Mouse (Mus musculus) heart, postnatal 25 days (tissue): ENCODE data around the gene Rps6. TPM values are rescaled to one million over a fixed set of nuclear protein-coding genes. Genes with fewer than 3 reads are reported as not detected.

Experiments used
- DNase-seq: peaks from one replicate; pipeline ENCODE4 v3.0.0; 2022; ENCODE audit warnings: low spot score
- intact Hi-C: fragments of 180-260 bp; cut with DNase I; formaldehyde crosslinking; loops from one replicate; pipeline ENCODE4 v1.15.1; 2025
- total RNA-seq, 2 experiments: library from RNA; stranded (reverse); gene quantifications; 2 replicates each; pipeline ENCODE4 v1.2.3; 2021

Gene Rps6
- total RNA-seq: 100 to 1,000 TPM; 460 to 507 TPM

GRCm38 (mm10) chr4:86857113-86858069, at the start of gene Rps6:
TSS of gene Rps6 (minus strand) at chr4:86857412.
- intact Hi-C loops: loop anchor here (1.0 to 5.0 kb wide), 2 partner anchors 17 to 280 kb away; partner anchors contain the start of genes Acer2 and Rraga
- peak; percentile 94 for DNase-seq

DNA sequence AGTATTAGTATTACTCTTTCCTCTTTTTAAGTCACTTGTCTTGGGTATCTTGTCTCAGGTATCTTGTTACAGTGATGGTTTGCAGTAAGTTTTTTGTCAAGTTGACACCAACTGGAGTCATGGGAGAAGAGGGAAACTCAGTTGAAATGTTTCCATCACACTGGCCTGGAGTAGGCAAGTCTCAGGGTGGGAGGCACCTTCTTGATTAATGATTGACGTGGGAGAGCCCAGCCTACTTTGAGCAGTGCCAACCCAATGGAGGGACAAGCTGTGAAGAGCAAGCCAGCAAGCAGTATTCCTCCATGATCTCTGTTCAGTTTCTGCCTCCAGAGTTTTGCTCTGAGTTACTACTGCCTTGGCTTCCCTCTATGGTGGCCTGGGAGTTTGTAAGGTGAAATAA, 48.7 kb upstream of the Rps6 start:
- DNase-seq: no peak
- intact Hi-C loops: no loop called here

GRCm38 (mm10) chr4:86904969-86905368, 47.8 kb upstream of the Rps6 start:
- intact Hi-C loops: no loop called here

DNA sequence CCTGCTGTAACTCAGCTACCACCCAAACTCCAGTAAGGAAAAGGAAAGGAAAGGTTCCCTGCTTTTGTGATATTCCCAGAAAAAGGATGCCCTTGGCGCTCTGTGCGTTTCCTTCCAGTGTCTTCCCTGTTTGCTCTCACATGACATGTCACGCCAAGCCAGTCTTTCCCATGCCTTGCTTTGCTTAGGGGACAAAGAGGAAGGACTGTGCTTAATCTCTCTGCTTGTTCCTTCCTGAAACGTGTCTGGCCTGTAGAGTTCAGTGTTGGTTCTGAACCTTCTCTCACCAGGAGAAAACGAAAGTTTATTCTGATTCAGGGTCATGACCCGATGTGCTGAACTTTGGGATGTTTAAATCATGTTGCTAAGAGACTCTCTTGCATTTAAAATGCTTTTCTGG, 45.1 kb upstream of the Rps6 start:
- peak; percentile 51 for DNase-seq
- intact Hi-C loops: no loop called here

More at GRCm38 (mm10) chr4:86904969-86905368, 47.8 kb upstream of the Rps6 start:
- no peak for DNase-seq

DNA sequence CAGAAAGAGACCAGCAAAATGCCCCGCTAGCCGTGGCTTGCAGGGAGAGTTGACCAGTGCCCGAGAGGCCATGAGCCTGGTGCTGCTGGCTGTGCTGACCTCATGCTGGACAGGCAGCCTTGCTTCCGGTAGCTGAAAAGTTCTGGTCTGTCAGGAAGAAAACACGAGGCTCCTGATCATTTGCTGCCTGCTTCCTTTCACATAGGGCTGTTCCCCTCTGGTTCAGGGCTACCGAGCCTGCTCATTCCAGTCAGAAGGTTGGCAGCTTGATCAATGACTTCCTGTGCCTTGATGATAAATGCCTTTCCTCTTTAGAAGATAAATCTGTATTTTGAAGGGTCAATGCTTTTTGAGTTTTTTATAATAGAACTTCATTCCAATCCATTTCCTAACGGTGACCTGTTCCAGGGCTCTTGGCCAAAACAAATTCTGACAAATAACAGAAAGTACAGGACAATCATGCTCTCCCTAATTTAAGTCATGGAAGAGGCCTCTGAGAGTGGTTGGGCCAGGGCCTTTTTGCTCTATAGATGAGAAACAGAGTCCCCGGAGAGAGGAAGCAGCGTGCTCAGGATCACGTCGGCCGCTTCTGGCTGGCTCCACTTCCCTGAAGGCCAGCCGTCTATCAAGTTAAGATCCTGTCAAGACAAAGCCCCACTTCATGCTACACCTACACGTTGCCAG, 41.7 kb upstream of the Rps6 start:
- peak; percentile 59 for DNase-seq
- intact Hi-C loops: no loop called here

GRCm38 (mm10) chr4:86897411-86897810, 40.2 kb upstream of the Rps6 start:
- peak; percentile 46 for DNase-seq
- intact Hi-C loops: no loop called here

- no peak for DNase-seq
- intact Hi-C loops: loop anchor here (2.0 kb wide), 1 partner anchor 37 kb away; no protein-coding TSS in a partner anchor
Observed at GRCm38 (mm10) chr4:86887879-86888278, 30.7 kb upstream of the Rps6 start.

- intact Hi-C loops: loop anchor here (2.0 kb wide), 1 partner anchor 38 kb away; no protein-coding TSS in a partner anchor
- peak; percentile 49 for DNase-seq
Observed at GRCm38 (mm10) chr4:86886160-86886878, 29.1 kb upstream of the Rps6 start.

DNA sequence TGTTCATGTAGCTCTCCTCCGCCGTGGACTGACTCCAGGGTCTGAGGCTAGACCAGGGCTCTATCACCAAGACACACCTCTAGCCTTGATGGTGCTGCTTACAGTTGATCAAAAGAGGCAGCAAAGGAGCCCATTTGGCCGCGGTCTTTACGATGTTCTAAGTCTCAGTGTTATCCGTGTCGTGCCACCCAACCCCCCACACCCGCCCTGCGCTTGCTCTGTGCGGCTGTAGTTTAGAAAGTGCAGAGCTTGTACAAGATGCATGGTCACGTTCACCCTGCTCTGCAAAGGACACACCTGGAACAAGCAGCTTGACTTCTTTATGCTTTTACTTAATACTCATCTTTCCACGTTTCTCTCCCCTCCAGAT, 28.6 kb upstream of the Rps6 start:
- no peak for DNase-seq
- intact Hi-C loops: loop anchor here (2.0 kb wide), 1 partner anchor 39 kb away; no protein-coding TSS in a partner anchor

GRCm38 (mm10) chr4:86884945-86885344, 27.7 kb upstream of the Rps6 start:
- intact Hi-C loops: no loop called here
- no peak for DNase-seq

GRCm38 (mm10) chr4:86882413-86882812, 25.2 kb upstream of the Rps6 start:
- no peak for DNase-seq
- intact Hi-C loops: no loop called here

GRCm38 (mm10) chr4:86881178-86881577, 24.0 kb upstream of the Rps6 start:
- DNase-seq: no peak
- intact Hi-C loops: no loop called here

GRCm38 (mm10) chr4:86879477-86879876, 22.3 kb upstream of the Rps6 start:
- DNase-seq: no peak

DNA sequence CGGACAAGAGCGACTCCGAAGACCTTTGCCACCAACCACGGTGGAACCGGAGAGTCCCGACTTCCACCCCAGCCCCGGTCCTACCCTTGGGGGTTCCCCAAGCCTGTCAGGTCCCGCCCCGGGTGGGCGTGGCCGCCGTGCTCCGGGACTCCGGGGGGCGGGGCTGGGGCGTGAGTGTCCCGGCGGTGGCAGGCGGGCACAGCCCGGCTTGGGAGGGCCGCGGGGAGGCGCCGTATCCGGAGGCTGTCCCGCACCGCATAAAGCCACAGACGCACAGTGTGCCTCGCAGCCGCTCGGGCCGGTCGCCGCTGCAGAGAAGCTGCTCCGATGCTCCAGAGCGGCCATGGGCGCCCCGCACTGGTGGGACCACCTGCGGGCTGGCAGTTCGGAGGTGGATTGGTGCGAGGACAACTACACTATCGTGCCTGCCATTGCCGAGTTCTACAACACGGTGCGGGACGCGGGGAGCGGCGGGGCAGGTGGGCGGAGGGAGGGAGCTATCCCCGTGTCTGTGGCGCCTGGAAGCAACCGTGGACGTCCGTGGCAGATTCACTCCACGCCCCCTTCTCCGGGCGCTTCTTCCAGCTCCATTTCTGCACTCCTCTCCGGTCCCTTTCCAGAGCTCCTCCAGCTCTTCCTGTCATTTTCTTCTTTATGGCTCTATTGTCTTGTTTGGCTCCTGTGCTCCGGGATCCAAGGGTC, 17.1 kb upstream of the Rps6 start, which contains the start of gene Acer2:
Acer2 (plus strand) TSS at position 251 of the 702 bp plus-strand sequence.
- DNase-seq: peak; percentile 92
- intact Hi-C loops: loop anchor here (1.0 kb wide), 1 partner anchor 17 kb away; the partner anchor contains the start of gene Rps6

More at GRCm38 (mm10) chr4:86879477-86879876, 22.3 kb upstream of the Rps6 start:
- intact Hi-C loops: loop anchor here (2.0 kb wide), 1 partner anchor 33 kb away; no protein-coding TSS in a partner anchor

DNA sequence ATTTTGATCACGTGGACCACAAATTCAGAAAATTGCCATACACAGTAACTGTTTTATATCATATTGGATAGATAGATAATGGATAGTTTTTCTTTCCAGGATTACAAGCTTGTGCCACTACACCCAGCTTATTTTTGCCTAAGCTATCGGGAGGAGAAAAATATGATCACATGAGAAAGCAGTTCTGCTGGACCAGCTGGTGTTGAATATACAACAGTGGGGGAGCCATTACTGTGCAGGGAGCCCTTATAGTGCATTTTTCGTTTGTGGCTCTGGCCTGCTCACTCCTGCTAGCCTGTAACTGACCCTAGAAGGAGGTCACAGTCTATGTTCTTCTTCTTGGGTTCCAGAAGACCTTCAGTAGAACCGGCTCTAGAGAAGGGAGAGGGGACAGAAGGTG, 15.9 kb upstream of the Rps6 start:
- DNase-seq: no peak
- intact Hi-C loops: no loop called here

DNA sequence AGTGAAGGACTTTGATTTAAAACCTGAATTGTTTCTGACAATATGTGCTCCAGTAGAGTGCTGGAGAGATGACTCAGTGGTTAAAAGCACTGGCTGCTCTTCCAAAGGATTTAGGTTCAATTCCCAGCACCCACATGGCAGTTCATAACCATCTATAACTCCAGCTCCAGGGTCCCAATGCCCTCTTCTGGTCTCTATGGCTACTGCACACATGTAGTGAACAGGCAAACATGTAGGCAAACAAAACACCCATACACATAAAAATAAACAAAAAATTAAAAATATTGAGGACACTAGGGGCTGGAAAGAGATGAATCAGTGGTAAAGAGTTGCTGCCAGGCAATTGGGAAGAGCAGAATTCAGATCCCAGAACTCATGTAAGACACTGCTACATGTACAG, 14.8 kb upstream of the Rps6 start:
- intact Hi-C loops: no loop called here
- no peak for DNase-seq

DNA sequence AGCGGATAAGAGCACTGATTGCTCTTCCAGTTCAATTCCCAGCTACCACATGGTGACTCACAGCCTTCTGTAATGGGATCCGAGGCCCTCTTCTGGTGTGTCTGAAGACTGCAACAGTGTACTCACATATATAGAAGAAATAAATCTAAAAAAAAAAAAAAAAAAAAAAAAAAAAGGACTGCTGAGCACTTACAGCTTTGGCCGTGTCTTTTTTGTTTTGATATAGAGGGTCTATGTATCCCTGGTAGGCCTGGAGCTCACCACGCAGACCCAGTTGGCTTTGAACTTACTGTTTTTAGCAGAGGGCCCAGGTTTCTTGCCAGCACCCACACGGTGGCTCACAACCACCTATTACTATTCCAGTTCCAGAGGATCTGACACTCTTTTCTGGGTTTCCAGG, 6.9 kb upstream of the Rps6 start:
- no peak for DNase-seq
- intact Hi-C loops: no loop called here

DNA sequence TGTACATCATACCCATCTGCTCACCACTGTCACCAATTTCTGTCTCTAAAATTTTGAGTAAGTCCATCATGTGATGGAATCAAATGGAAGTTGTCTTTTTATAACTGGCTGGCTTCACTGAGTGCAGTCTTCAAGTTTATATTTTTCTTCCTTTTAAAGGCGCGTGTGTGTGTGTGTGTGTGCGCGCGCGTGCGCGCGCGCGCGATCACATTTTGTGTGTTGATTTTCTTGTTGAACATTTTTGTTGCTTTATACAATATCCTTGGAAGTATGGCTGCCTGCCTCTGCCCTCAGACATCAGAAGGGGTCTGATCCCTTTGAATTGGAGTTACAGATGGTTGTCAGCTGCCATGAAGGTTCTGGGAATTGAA, 843 bp upstream of the Rps6 start:
- no peak for DNase-seq
- intact Hi-C loops: loop anchor here (5.0 kb wide), 1 partner anchor 281 kb away; the partner anchor contains the start of gene Rraga
